8 mouse cellular contexts compared by ENCODE assay signal in the genomic region with DNA sequence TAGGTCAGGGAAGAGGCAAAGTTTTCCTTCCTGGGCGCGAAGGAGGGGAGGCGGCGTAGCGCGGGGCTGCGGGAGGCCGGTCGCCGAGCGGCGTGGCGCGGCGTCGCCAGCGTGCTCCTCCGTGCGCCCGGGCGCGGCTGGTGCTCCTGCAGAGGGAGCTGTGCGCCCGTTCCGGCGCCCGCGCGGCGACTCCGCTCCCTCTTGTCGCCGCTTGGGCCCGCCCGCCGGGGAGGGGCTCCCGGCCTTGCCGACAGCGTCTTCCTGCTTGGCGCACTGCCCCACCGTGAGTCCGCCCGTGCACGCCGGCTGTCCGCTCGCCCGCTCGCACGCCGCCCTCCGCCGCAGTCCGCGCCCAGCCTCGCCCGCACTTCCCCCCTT. TPM values are rescaled to one million over a fixed set of nuclear protein-coding genes. Genes with fewer than 3 reads are reported as not detected.
A peak's percentile ranks its signal among the peaks of the same experiment; 100 is the strongest.
DNase-seq lines count a peak whose midpoint lies in the region; ATAC-seq lines count a peak whose summit lies in the region.

A gene (plus strand): TSS at position 273 of the 378 bp plus-strand sequence.

- intact Hi-C loops in left cerebral cortex, postnatal 36 days (cut with DNase I): no loop called here

- peak within 1 kb of the TSS; percentile 52 for H3K4me2 ChIP-seq in intestine, embryonic 14.5 days (ENCODE audit: low read length)

- H3K9me3 ChIP-seq in intestine, embryonic 14.5 days (ENCODE audit: control insufficient read depth, low read length): 0 out of 2 replicates have a peak, but pooled peaks cover 2% of the 10 kb centered on the region
- H3K9me3 ChIP-seq in midbrain, embryonic 10.5 days (replicated peaks): no peaks in the 10 kb centered on the region

- 0% methylated on average over 28 of the region's 57 CpGs for WGBS in intestine, embryonic 14.5 days
- under 1% methylated on average over 56 of the region's 57 CpGs for WGBS in midbrain, embryonic 10.5 days

- H3K36me3 ChIP-seq in intestine, embryonic 14.5 days (ENCODE audit: control insufficient read depth, insufficient read depth, low read length): 0 out of 2 replicates have a peak, but pooled peaks cover under 1% of the 10 kb centered on the region
- H3K36me3 ChIP-seq in midbrain, embryonic 10.5 days: peaks cover 7% of the 10 kb centered on the region; the same call in 1 of the 2 replicates

- ATAC-seq in intestine, embryonic 14.5 days (replicated peaks; ENCODE audit: low FRiP score, low TSS enrichment, low read depth): peak; percentile 93

- peak within 1 kb of the TSS; percentile 97 for H3K4me3 ChIP-seq in intestine, embryonic 14.5 days (ENCODE audit: low read depth, low read length)
- H3K4me3 ChIP-seq in midbrain, embryonic 10.5 days: peak within 1 kb of the TSS; percentile 97

- peaks cover 3% of the 10 kb centered on the region; the same call in 1 of the 2 replicates for H3K4me1 ChIP-seq in intestine, embryonic 14.5 days (replicated peaks; ENCODE audit: control insufficient read depth, insufficient read depth, low read length)
- H3K4me1 ChIP-seq in midbrain, embryonic 10.5 days: peaks cover 45% of the 10 kb centered on the region

- H3K9ac ChIP-seq in intestine, embryonic 14.5 days (ENCODE audit: low read length): peak within 1 kb of the TSS; percentile 89

- H3K27ac ChIP-seq in intestine, embryonic 14.5 days (ENCODE audit: low read depth): peak within 1 kb of the TSS; percentile 85
- peak within 1 kb of the TSS; percentile 96 for H3K27ac ChIP-seq in midbrain, embryonic 10.5 days (replicated peaks)

- DNase-seq in adrenal gland, adult 8-10 months: peak; percentile 91
- DNase-seq in embryo, embryonic 11 days: peak; percentile 95
- peak; percentile 95 for DNase-seq in gastrocnemius, postnatal 25 days
- peak; percentile 84 for DNase-seq in intestine, embryonic 14.5 days (ENCODE audit: low spot score)
- DNase-seq in left cerebral cortex, postnatal 36 days (ENCODE audit: low spot score in 2 of 2): peak; percentile 90 to 95
- peak; percentile 86 for DNase-seq in midbrain, embryonic 10.5 days (ENCODE audit: low spot score)
- peak; percentile 86 to 87 for DNase-seq in right cerebral cortex, postnatal 36 days (ENCODE audit: low spot score in 2 of 2)
- peak; percentile 91 to 92 for DNase-seq in urinary bladder, postnatal 4 days (ENCODE audit: low spot score in 2 of 2)

- H3K27me3 ChIP-seq in intestine, embryonic 14.5 days (replicated peaks; ENCODE audit: control insufficient read depth, insufficient read depth, low read length): no peaks in the 10 kb centered on the region
- no peaks in the 10 kb centered on the region for H3K27me3 ChIP-seq in midbrain, embryonic 10.5 days (ENCODE audit: low read depth, poor library complexity, severe bottlenecking)

RNA-seq across cellular contexts. Expression of the gene that starts here (rescaled TPM):
- total RNA-seq in adrenal gland, adult 8-10 months (2022): 10 to 100 TPM; 16.5 to 27.6 (median 19.4) TPM
- 1 to 10 TPM; 7.0 to 7.3 TPM for total RNA-seq in gastrocnemius, postnatal 25 days (2021)
- 25.0 and 25.5 TPM in 2 replicates for polyA plus RNA-seq in intestine, embryonic 14.5 days (2014; fragmentation: Nextera tagmentation; extraction: Ambion mirVana)
- 1 to 10 TPM; 8.9 to 9.0 TPM for total RNA-seq in left cerebral cortex, postnatal 36 days (2021)
- 34.3 and 36.6 TPM in 2 replicates for polyA plus RNA-seq in midbrain, embryonic 10.5 days (2016; fragmentation: Nextera tagmentation; extraction: Ambion mirVana)

Comparison
In these comparisons a context has a peak if more than half of its experiments do, and no peak if none do; other contexts are left out.
1. Peak in every context shown above with its lines: DNase-seq, ATAC-seq, H3K4me3 ChIP-seq and H3K27ac ChIP-seq.